Mouse (Mus musculus): ENCODE results near the gene Triobp. TPM values are rescaled to one million over a fixed set of nuclear protein-coding genes. Genes with fewer than 3 reads are reported as not detected.
A peak's percentile ranks its signal among the peaks of the same experiment; 100 is the strongest.

The Triobp gene
- polyA plus RNA-seq, 1 experiment from 2014 or later = 27.0 TPM

DNA sequence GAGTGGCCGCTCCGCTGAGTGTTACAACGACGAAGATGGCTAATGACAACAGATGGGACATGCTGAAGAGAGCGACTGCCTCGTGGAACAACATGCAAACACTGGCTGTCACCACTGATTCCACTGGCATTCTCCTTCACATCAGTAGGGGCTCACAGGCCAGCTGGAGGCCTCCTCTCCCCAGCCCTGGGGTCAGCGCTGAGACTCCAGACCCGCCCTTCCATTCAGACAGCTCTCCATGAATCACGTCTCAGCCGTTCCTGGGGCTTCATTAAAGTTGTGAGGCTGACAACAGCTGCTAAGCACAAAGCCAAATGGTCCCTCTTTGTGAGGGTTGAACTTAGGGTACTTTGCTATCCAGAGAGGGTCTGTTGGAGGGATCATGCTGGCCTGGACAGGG lies 64.0 kb downstream of the Triobp start:
- no peaks in the 10 kb centered on the region for H3K79me2 ChIP-seq (ENCODE audit: inconsistent target)
- WGBS (ENCODE audit: missing documents) = 81% methylated on average over 7 of the region's 10 CpGs
- no peak overlapping the region for H3K27ac ChIP-seq
- no peaks in the 10 kb centered on the region; the same call in 1 of the 2 replicates for H3K36me3 ChIP-seq (ENCODE audit: inconsistent target)
- no peak overlapping the region for H3K4me3 ChIP-seq (ENCODE audit: inconsistent target)

- 83% methylated on average over 7 of the region's 7 CpGs for WGBS (ENCODE audit: missing documents)
- H3K36me3 ChIP-seq (ENCODE audit: inconsistent target) = no peaks in the 10 kb centered on the region
Observed at GRCm38 (mm10) chr15:79013382-79013781, 65.9 kb downstream of the Triobp start.

DNA sequence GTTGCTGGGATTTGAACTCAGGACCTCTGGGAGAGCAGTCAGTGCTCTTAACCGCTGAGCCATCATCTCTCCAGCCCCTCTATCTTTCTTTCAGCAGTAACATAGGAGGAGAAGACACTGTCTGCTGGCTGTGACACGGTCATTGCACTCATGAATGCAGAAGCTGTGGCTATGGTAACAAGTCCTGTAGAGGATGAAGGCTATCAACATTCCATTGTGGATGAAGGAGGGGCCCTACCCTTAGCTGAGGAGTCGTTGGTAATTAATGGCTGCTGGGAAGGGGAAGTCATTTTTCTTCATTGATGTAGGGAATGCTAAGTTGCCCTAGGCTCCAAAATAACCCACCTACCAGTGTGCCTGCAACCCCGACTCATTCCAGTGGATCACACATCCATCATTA lies 70.7 kb downstream of the Triobp start:
- no peaks in the 10 kb centered on the region for H3K36me3 ChIP-seq (ENCODE audit: inconsistent target)
- H3K79me2 ChIP-seq (ENCODE audit: inconsistent target) = no peaks in the 10 kb centered on the region
- no peak overlapping the region for H3K27ac ChIP-seq
- WGBS (ENCODE audit: missing documents) = 70% methylated on average over 4 of the region's 4 CpGs
- no peak overlapping the region for H3K4me3 ChIP-seq (ENCODE audit: inconsistent target)

More at GRCm38 (mm10) chr15:79013382-79013781, 65.9 kb downstream of the Triobp start:
- Histone ChIP-seq H3K27ac (no peak overlapping the region), H3K79me2 (ENCODE audit: inconsistent target) (no peaks in the 10 kb centered on the region), H3K4me3 (ENCODE audit: inconsistent target) (no peak overlapping the region)

DNA sequence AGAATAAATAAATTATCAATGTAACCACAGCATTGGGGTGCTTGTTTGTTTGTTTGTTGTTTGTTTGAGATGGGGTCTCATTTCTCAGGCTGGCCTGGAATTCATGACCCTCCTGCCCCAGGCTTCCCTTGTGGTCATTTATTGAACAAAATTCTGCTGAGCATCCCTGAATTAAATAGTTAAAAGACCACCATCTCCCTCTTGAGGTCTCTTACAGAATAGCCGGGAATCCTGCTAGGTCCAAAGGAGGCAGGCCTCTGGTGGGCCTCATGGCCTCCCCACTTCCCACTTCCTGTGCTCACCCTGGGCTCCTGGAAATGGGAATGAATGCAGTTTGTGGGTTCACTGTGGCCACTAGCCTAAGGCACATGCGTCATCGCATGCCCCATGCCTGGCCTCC lies 71.4 kb downstream of the Triobp start:
- H3K4me3 ChIP-seq (ENCODE audit: inconsistent target) = no peak overlapping the region
- no peak overlapping the region for H3K27ac ChIP-seq
- H3K36me3 ChIP-seq (ENCODE audit: inconsistent target) = no peaks in the 10 kb centered on the region
- 87% methylated on average over 3 of the region's 3 CpGs for WGBS (ENCODE audit: missing documents)
- no peaks in the 10 kb centered on the region for H3K79me2 ChIP-seq (ENCODE audit: inconsistent target)

DNA sequence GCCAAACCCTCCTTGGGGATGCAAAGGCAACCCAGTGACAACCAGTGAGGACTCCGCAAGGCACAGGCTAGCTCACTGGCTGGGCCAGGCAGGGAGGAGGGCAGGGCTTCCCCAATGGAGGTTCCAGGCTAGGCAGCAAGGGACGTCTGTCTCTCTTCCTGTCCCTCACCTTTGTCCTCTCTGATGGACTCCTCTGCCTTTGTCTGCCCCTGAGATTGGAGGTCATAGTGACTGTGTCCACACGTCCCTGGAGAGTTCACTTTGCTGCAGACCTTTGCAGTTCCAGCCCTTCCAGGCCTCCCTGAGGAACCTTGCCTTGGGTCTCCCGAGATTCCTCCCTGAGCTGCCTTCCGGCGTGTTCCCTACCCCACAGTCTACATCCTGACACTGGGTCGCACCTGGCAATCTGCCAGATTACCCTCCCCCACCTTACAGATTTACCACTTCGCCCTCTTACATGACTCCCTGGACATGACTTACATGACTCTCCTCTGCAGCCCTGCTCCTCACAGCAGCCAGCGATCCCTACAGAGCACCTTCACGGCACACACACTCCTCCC lies 75.2 kb downstream of the Triobp start:
- Histone ChIP-seq H3K36me3 (ENCODE audit: inconsistent target) (no peaks in the 10 kb centered on the region), H3K4me3 (ENCODE audit: inconsistent target) (no peak overlapping the region), H3K27ac (no peak overlapping the region), H3K79me2 (ENCODE audit: inconsistent target) (no peaks in the 10 kb centered on the region)
- 84% methylated on average over 10 of the region's 10 CpGs for WGBS (ENCODE audit: missing documents)

GRCm38 (mm10) chr15:79023366-79023765 lies 75.8 kb downstream of the Triobp start:
- Histone ChIP-seq H3K36me3 (ENCODE audit: inconsistent target) (no peaks in the 10 kb centered on the region), H3K27ac (no peak overlapping the region), H3K79me2 (ENCODE audit: inconsistent target) (no peaks in the 10 kb centered on the region), H3K4me3 (ENCODE audit: inconsistent target) (no peak overlapping the region)
- WGBS (ENCODE audit: missing documents) = 100% methylated on average over 1 of the region's 1 CpGs

DNA sequence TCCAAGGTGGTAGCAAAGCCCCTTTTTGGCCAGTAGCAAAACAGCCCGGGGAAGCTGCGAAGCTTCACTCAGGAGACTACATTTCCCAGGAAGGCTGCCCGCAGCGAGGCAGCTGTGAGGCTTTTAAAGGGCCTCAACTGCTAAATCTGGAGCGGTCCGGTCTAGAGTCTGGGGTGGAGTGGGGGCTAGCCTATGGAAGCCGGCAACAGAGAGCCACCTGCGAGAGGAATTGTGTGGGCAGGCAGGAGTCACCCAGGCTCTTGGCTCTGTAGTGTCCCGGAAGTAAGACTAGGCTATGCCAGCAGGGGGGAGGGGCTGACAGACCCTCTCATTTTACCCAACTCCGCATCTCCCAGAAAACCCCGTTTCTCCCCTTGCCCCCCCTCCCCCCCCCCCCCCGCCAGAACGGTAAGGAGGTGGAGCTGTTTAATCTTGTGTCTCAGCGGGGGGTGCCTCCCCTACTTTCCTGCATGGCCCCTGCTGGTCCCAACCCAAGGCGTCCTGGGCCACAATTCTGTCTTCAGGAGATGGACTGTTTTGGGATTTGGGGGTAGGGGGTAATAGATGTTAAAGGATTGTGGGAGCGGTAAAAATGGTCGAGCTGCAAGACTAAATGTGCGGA lies 78.3 kb downstream of the Triobp start:
- H3K27ac ChIP-seq = no peak overlapping the region
- H3K4me3 ChIP-seq (ENCODE audit: inconsistent target) = no peak overlapping the region
- H3K79me2 ChIP-seq (ENCODE audit: inconsistent target) = no peaks in the 10 kb centered on the region
- H3K36me3 ChIP-seq (ENCODE audit: inconsistent target) = no peaks in the 10 kb centered on the region
- 43% methylated on average over 14 of the region's 18 CpGs for WGBS (ENCODE audit: missing documents)

DNA sequence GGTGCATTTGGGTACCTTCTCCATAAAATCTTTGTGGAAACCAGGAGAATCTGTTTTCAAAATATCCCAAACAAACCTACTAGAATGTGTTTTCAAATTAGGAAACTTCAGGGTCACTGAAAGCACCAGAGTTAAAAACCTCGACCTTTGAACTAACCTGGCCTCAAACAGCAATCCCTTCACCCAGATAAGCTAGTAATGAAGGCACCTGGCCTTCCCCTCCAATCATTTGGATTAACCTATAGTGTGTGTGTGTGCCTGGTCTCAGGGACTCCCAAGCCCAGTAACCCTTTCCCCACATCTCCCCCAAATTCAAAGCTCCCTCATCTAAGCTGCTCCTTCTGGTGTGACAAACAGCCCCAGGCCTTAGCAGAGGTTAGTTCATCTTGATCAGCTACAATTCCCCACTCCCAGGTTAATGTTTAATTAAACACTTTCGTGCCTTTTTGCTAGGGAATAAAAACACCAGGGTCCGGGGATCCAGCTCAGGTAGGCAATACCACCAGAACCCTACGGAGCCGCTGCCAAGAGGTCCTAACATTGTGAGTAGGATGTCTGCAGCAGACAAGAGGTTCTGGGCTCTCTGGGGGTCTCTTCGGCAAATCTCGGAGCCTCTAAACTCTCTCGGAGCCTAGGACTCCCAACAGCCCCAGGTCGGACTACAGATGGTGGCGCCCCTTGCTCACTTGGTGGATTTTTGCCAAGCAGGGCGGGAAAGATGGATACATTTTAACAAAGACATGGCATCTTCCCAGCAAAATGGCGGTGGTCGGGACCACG lies 79.2 kb downstream of the Triobp start:
- 94% methylated on average over 14 of the region's 14 CpGs for WGBS (ENCODE audit: missing documents)
- H3K79me2 ChIP-seq (ENCODE audit: inconsistent target) = no peaks in the 10 kb centered on the region
- H3K27ac ChIP-seq = no peak overlapping the region
- H3K36me3 ChIP-seq (ENCODE audit: inconsistent target) = no peaks in the 10 kb centered on the region
- H3K4me3 ChIP-seq (ENCODE audit: inconsistent target) = no peak overlapping the region

- H3K4me3 ChIP-seq (ENCODE audit: inconsistent target) = peak overlapping the region; percentile 11; the same call in 1 of the 2 replicates
- no peaks in the 10 kb centered on the region for H3K79me2 ChIP-seq (ENCODE audit: inconsistent target)
- WGBS (ENCODE audit: missing documents) = 17% methylated on average over 39 of the region's 46 CpGs
- H3K36me3 ChIP-seq (ENCODE audit: inconsistent target) = no peaks in the 10 kb centered on the region
- no peak overlapping the region for H3K27ac ChIP-seq
Observed at GRCm38 (mm10) chr15:79027291-79028205, 80.0 kb downstream of the Triobp start.

DNA sequence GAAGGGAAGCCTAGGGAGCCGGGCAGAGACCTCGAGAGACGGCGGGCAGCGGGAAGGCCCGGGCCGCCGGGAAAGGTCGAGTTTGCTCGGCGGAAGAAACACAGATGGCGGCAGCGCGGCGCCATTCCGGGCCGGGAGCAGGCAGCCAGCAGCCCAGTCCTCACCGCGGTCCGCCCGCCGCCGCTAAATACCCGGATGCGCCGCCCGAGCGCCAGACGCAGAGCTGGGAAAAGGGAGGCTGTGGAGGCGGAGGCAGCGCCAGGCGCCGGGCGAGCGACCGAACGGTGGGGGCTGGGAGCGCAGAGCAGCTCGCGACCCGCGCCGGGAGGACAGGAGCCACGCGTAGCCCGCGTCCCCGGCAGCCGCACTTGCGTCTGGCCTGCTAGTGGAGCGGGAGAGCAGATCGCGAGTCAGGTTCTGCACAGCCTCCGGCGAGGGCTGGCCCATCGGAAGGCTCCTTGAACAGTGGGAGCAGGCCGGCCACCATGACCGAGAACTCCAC lies 80.8 kb downstream of the Triobp start, which contains the start of gene H1f0:
Gene H1f0, plus strand, starts transcription at position 214 of the 502 bp plus-strand sequence.
- WGBS (ENCODE audit: missing documents) = 1% methylated on average over 57 of the region's 58 CpGs
- peak within 1 kb of the TSS; percentile 36 for H3K4me3 ChIP-seq (ENCODE audit: inconsistent target)
- no peaks in the 10 kb centered on the region for H3K79me2 ChIP-seq (ENCODE audit: inconsistent target)
- no peak within 1 kb of the TSS for H3K27ac ChIP-seq
- H3K36me3 ChIP-seq (ENCODE audit: inconsistent target) = no peaks in the 10 kb centered on the region

GRCm38 (mm10) chr15:79028823-79029484 lies 81.4 kb downstream of the Triobp start:
- no peak overlapping the region for H3K27ac ChIP-seq
- no peaks in the 10 kb centered on the region for H3K79me2 ChIP-seq (ENCODE audit: inconsistent target)
- WGBS (ENCODE audit: missing documents) = 45% methylated on average over 16 of the region's 16 CpGs
- H3K36me3 ChIP-seq (ENCODE audit: inconsistent target) = no peaks in the 10 kb centered on the region
- H3K4me3 ChIP-seq (ENCODE audit: inconsistent target) = peak overlapping the region; percentile 36

DNA sequence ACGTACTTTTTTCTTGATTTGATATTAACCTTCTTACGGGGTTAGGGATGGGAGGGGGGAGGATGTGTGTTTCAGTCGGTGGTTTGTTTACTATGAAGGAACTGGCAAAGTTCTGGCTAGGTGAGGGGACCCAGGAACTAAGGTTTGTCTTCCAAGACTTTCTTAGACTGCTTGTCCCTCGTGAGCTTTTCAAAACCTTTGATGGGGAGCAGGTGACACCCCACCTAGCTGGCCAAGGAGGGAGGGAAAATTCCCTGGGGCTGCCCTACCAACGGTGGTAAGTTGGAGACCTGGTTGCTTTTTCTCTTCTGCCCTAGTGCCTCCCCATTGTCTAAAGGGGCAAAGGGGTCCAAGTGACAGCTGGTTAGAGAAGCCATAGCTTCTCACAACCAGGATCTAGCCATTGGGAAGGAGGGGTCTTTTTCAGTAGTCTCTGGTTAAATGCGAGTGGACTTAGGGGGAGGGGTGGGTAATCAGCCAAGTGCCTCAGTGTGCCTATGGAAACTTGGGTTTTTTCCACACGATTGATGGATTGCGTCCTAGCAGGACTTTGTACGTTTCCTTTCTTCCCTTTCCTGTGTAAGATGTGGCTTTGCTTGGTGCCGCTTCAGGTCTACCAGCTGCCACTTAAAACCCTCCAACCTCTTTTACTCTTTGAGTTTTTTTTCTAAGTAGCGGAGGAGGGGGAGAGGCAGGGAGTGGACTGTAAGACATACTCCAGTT lies 82.2 kb downstream of the Triobp start:
- 23% methylated on average over 11 of the region's 11 CpGs for WGBS (ENCODE audit: missing documents)
- H3K79me2 ChIP-seq (ENCODE audit: inconsistent target) = no peaks in the 10 kb centered on the region
- no peak overlapping the region for H3K27ac ChIP-seq
- H3K36me3 ChIP-seq (ENCODE audit: inconsistent target) = no peaks in the 10 kb centered on the region
- peak overlapping the region; percentile 36 for H3K4me3 ChIP-seq (ENCODE audit: inconsistent target)

Measured in macrophage (primary cell).